Mouse (Mus musculus) heart, adult 2 months (tissue): ENCODE measurements around the gene Pacsin2. TPM values are rescaled to one million over a fixed set of nuclear protein-coding genes. Genes with fewer than 3 reads are reported as not detected.
A peak's percentile ranks its signal among the peaks of the same experiment; 100 is the strongest.

Experiments used
- DNase-seq, 2 experiments: peaks; one replicate each; pipeline ENCODE4 v3.0.0; 2021
- H3K27ac ChIP-seq: fragments of 200-600 bp; 2 replicates; pipeline ENCODE4 v1.8.1; 2022
- H3K27me3 ChIP-seq: fragments of 200-500 bp; 2 replicates; pipeline ENCODE4 v1.6.1; 2012; ENCODE audit warnings: mild to moderate bottlenecking, low read length, inconsistent platforms, mixed read lengths; ENCODE audit not compliant: control insufficient read depth, insufficient read depth
- H3K36me3 ChIP-seq: fragments of 200-500 bp; 2 replicates; pipeline ENCODE4 v1.6.1; 2012; ENCODE audit warnings: low read length, inconsistent platforms; ENCODE audit not compliant: control insufficient read depth, insufficient read depth
- H3K4me1 ChIP-seq: fragments of 200-500 bp; 2 replicates; pipeline ENCODE4 v1.6.1; 2011; ENCODE audit warnings: low read length; ENCODE audit not compliant: control insufficient read depth, insufficient read depth
- H3K4me3 ChIP-seq: fragments of 200-600 bp; 2 replicates; pipeline ENCODE4 v1.8.1; 2022
- H3K79me2 ChIP-seq: fragments of 200-500 bp; replicated peaks from 2 replicates; pipeline ENCODE4 v1.6.1; 2012; ENCODE audit warnings: mild to moderate bottlenecking, inconsistent platforms, low read length, moderate library complexity, mixed read lengths; ENCODE audit not compliant: control insufficient read depth, insufficient read depth
- H3K9ac ChIP-seq: fragments of 200-500 bp; 2 replicates; pipeline ENCODE4 v1.6.1; 2012; ENCODE audit warnings: low read depth, mild to moderate bottlenecking, control low read depth, inconsistent platforms, low read length, mixed read lengths
- CTCF ChIP-seq: fragments of 200-600 bp; IDR thresholded peaks from 2 replicates; pipeline ENCODE4 v1.8.1; 2022; ENCODE audit warnings: antibody characterized with exemption, mild to moderate bottlenecking, moderate library complexity
- EP300 ChIP-seq: fragments of 200-500 bp; IDR thresholded peaks from 2 replicates; pipeline ENCODE4 v1.6.1; 2011; ENCODE audit warnings: low read depth, low read length, control low read depth; ENCODE audit not compliant: insufficient read depth
- POLR2A ChIP-seq: fragments of 200-500 bp; IDR thresholded peaks from 2 replicates; pipeline ENCODE4 v1.6.1; 2011; ENCODE audit warnings: mild to moderate bottlenecking, low read depth, low read length, control low read depth; ENCODE audit not compliant: insufficient read depth
- WGBS: fragments of 180-500 bp; shearing (Covaris S2); methylation state at CpG from one replicate; pipeline ENCODE4 v1.1.7; 2018; 5-methylcytosine and 5-hydroxymethylcytosine counted together
- intact Hi-C: fragments of 180-260 bp; cut with DNase I; formaldehyde crosslinking; loops from one replicate; pipeline ENCODE4 v1.15.1; 2025
- polyA plus RNA-seq: library from polyadenylated mRNA; depleted of rRNA; stranded (reverse); fragments of >200 nt; gene quantifications from 2 replicates; pipeline ENCODE4 v1.2.3, GENCODE M21; 2012
- total RNA-seq, 2 experiments: library from RNA; stranded (reverse); gene quantifications; 2 replicates each; pipeline ENCODE4 v1.2.3; 2021

Pacsin2 gene
- total and polyA plus RNA-seq, 3 experiments, result 111 to 246 (median 200) TPM

DNA sequence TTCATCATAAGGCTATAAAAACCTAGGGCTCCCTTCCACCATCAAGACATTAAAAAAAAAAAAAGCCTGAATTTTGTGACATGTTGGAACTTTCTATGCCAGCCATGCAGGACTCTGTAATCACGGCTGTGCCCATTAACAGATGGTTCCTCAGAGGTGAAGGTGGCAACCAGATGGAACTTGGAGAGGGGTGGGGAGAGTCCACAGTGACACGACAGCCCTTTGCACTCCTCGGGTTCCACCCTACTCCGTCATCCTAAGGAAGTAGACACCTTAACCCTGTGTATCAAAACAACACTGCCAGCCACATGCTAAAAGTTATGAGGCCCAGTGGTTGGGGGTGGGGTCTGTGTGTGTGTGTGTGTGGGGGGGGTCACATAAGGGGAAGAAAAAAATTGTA lies 115.7 kb downstream of the Pacsin2 start:
- Histone ChIP-seq H3K9ac (no peak overlapping the region), H3K79me2 (no peaks in the 10 kb centered on the region), H3K4me1 (peaks cover 6% of the 10 kb centered on the region), H3K27ac (no peak overlapping the region), H3K36me3 (no peaks in the 10 kb centered on the region), H3K27me3 (no peaks in the 10 kb centered on the region), H3K4me3 (no peak overlapping the region)
- WGBS, result 48% methylated on average over 4 of the region's 4 CpGs
- DNase-seq, result no peak
- intact Hi-C loops, result no loop called here
- TF ChIP-seq POLR2A (no peak), EP300 (no peak), CTCF (no peak)

DNA sequence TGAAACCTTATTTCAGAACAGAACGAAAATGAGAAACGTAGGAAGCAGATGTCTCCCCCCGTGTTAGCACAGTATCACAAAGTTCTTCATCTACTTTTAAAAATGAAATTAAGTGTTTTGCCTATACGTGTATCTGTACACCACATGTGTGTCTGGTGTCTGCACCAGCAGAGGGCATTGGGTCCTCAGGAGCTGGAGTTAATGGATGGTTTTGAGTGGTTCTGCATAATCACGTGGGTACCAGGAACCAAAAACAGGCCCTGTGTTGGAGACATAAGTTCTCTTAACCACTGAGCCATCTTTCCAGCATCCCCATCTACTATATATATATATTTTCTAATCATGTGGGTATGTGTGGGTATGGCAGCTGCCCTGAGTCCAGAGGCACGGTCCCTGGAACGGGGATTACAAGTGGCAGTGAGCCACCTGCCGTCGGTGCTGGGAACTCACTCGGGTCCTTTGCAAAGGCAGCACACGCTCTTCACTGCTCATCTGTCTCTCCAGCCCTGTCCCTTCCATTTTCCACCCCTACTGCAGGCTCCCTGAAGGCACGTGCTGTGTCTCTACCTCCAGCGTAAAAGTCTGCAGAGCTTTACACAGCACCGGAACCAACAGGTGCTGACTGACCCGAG lies 118.4 kb downstream of the Pacsin2 start:
- TF ChIP-seq CTCF, result no peak
- TF ChIP-seq POLR2A, result no peak
- TF ChIP-seq EP300, result no peak
- Histone ChIP-seq H3K4me1 (peaks cover 6% of the 10 kb centered on the region), H3K27ac (no peak overlapping the region), H3K9ac (no peak overlapping the region), H3K4me3 (no peak overlapping the region), H3K79me2 (no peaks in the 10 kb centered on the region), H3K27me3 (no peaks in the 10 kb centered on the region), H3K36me3 (no peaks in the 10 kb centered on the region)
- 91% methylated on average over 15 of the region's 15 CpGs for WGBS
- intact Hi-C loops, result no loop called here
- no peak for DNase-seq

DNA sequence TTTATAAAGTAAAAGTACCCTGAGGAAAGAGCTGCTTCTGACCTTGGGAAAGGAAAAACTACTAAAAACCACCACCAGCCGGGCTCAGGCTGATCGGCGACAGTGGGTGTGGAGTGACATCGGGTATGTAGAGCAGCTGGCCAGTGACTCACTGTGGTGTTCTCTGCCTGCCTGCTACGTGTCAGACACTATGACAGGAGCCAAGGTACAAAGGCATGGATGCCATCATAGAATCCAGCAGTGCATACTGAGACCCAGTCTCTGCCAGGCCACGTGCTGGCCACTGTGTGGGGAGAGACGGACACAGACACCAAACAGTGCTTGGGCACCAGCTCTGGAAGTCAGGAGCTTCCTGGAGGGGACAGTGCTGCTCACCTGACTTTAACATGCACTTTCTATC lies 119.5 kb downstream of the Pacsin2 start:
- TF ChIP-seq POLR2A (no peak), EP300 (peak; percentile 76; the same call in 1 of the 2 replicates)
- peak; percentile 43 to 66 for DNase-seq
- 35% methylated on average over 7 of the region's 7 CpGs for WGBS
- Histone ChIP-seq H3K79me2 (no peaks in the 10 kb centered on the region), H3K27me3 (no peaks in the 10 kb centered on the region), H3K4me3 (no peak overlapping the region), H3K9ac (no peak overlapping the region), H3K4me1 (peaks cover 6% of the 10 kb centered on the region), H3K36me3 (no peaks in the 10 kb centered on the region), H3K27ac (peak overlapping the region; percentile 42)
- intact Hi-C loops, result no loop called here

GRCm38 (mm10) chr15:83344157-83344556 lies 120.2 kb downstream of the Pacsin2 start:
- 48% methylated on average over 7 of the region's 7 CpGs for WGBS
- no peaks in the 10 kb centered on the region for H3K36me3 ChIP-seq
- intact Hi-C loops, result no loop called here
- TF ChIP-seq CTCF (no peak), EP300 (no peak), POLR2A (no peak)
- no peaks in the 10 kb centered on the region for H3K79me2 ChIP-seq
- H3K27me3 ChIP-seq, result no peaks in the 10 kb centered on the region
- peak overlapping the region; percentile 42 for H3K27ac ChIP-seq
- H3K9ac ChIP-seq, result no peak overlapping the region
- peak in 1 of 2 experiments; percentile 20 for DNase-seq
- H3K4me3 ChIP-seq, result no peak overlapping the region
- peaks cover 3% of the 10 kb centered on the region for H3K4me1 ChIP-seq

DNA sequence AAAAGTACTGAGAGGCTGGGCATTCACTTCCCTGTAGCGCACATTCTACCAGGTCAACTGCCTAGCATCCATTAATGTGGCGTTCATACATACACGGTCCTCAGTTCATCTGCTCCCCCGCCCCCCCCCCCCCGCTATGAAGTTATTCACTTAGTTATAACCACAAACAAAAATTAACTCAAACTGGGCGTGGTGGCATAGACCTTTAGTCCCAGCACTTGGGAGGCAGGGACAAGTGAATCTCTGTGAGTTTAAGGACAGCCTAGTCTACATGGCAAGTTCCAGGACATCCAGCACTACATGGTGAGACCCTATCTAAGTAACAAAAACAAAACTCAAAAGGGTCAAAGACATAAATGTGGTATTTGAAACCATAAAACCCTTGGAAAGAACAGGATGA lies 125.5 kb downstream of the Pacsin2 start:
- no peak for DNase-seq
- peaks cover 1% of the 10 kb centered on the region for H3K4me1 ChIP-seq
- H3K79me2 ChIP-seq, result no peaks in the 10 kb centered on the region
- H3K9ac ChIP-seq, result no peak overlapping the region
- TF ChIP-seq EP300 (no peak), CTCF (no peak), POLR2A (no peak)
- H3K27me3 ChIP-seq, result no peaks in the 10 kb centered on the region
- no peak overlapping the region for H3K27ac ChIP-seq
- WGBS, result 87% methylated on average over 6 of the region's 6 CpGs
- no peak overlapping the region for H3K4me3 ChIP-seq
- intact Hi-C loops, result no loop called here
- no peaks in the 10 kb centered on the region for H3K36me3 ChIP-seq

GRCm38 (mm10) chr15:83337903-83338870 lies 126.2 kb downstream of the Pacsin2 start:
- no peaks in the 10 kb centered on the region for H3K36me3 ChIP-seq

More at GRCm38 (mm10) chr15:83337903-83338870, 126.2 kb downstream of the Pacsin2 start:
- H3K27ac ChIP-seq, result no peak overlapping the region
- H3K9ac ChIP-seq, result no peak overlapping the region
- TF ChIP-seq EP300, result no peak
- TF ChIP-seq CTCF, result no peak
- no peak for TF ChIP-seq POLR2A
- H3K4me3 ChIP-seq, result no peak overlapping the region
- no peak for DNase-seq
- WGBS, result 69% methylated on average over 8 of the region's 8 CpGs
- no peaks in the 10 kb centered on the region for H3K27me3 ChIP-seq
- H3K4me1 ChIP-seq, result peaks cover 1% of the 10 kb centered on the region
- intact Hi-C loops, result no loop called here
- H3K79me2 ChIP-seq, result no peaks in the 10 kb centered on the region
